ENCODE assay signal across 22 mouse cellular contexts in genomic region chr7:67035661-67036060, GRCm38 (mm10).
DNase-seq lines count a peak whose midpoint lies in the region; ATAC-seq and TF ChIP-seq lines count a peak whose summit lies in the region.
"Had no signal": no experiment of that assay in that cellular context is flagged by ENCODE, and none has a peak within 500 bp of the region (broad histone marks: within the 10 kb centered on the region; RNA-seq: fewer than 3 reads in every experiment).

No protein-coding gene starts in this region.

- DNase-seq in heart, adult 2 months, result peak; percentile 2 to 16
- no peak for DNase-seq in heart, adult 8-10 months (ENCODE audit: low spot score)
- DNase-seq in liver, postnatal 0 days, result peak; percentile 7
- DNase-seq: adrenal gland, adult 2 months; adrenal gland, postnatal 10 days; adrenal gland, postnatal 25 days; cerebellum, adult 11 months; cerebellum, adult 18-20 months; cerebellum, adult 8-10 months; cerebellum, adult 9-11 months; cerebellum, postnatal 14 days; cerebellum, postnatal 36 days; embryo, embryonic 11 days had no signal

- H3K4me2 ChIP-seq in liver, postnatal 0 days (ENCODE audit: low read depth, low read length), result no peak overlapping the region
- no peak overlapping the region for H3K4me2 ChIP-seq in liver, embryonic 12.5 days
- no peak overlapping the region for H3K4me2 ChIP-seq in midbrain, embryonic 13.5 days (replicated peaks)
- H3K4me2 ChIP-seq: embryonic facial prominence, embryonic 13.5 days; embryonic facial prominence, embryonic 15.5 days; forebrain, embryonic 12.5 days had no signal

- H3K4me1 ChIP-seq in heart, adult 2 months (ENCODE audit: control insufficient read depth, insufficient read depth, low read length), result peaks cover 20% of the 10 kb centered on the region
- no peaks in the 10 kb centered on the region for H3K4me1 ChIP-seq in liver, postnatal 0 days (ENCODE audit: insufficient read depth)
- H3K4me1 ChIP-seq in liver, embryonic 12.5 days, result peaks cover 5% of the 10 kb centered on the region; the same call in 1 of the 2 replicates
- H3K4me1 ChIP-seq in midbrain, embryonic 13.5 days (replicated peaks), result 0 out of 2 replicates have a peak, but pooled peaks cover 3% of the 10 kb centered on the region
- H3K4me1 ChIP-seq: embryonic facial prominence, embryonic 15.5 days; forebrain, embryonic 12.5 days had no signal

- WGBS in heart, adult 2 months, result 89% methylated on average over 5 of the region's 5 CpGs
- WGBS in liver, postnatal 0 days (ENCODE audit: insufficient replicate concordance), result 75% methylated on average over 5 of the region's 5 CpGs
- WGBS in liver, embryonic 12.5 days (ENCODE audit: insufficient replicate concordance), result 81% methylated on average over 5 of the region's 5 CpGs
- WGBS in midbrain, embryonic 13.5 days, result 98% methylated on average over 5 of the region's 5 CpGs

- intact Hi-C loops in heart, adult 2 months (cut with DNase I), result no loop called here

- no peak overlapping the region for H3K27ac ChIP-seq in heart, adult 2 months
- H3K27ac ChIP-seq in liver, postnatal 0 days (ENCODE audit: low read depth), result no peak overlapping the region
- H3K27ac ChIP-seq in liver, embryonic 12.5 days, result no peak overlapping the region
- no peak overlapping the region for H3K27ac ChIP-seq in midbrain, embryonic 13.5 days
- H3K27ac ChIP-seq: embryonic facial prominence, embryonic 13.5 days; embryonic facial prominence, embryonic 15.5 days; forebrain, embryonic 10.5 days; forebrain, embryonic 12.5 days had no signal

- no peak overlapping the region for H3K4me3 ChIP-seq in heart, adult 2 months
- H3K4me3 ChIP-seq in liver, postnatal 0 days (ENCODE audit: low read depth, low read length), result no peak overlapping the region
- H3K4me3 ChIP-seq in liver, embryonic 12.5 days, result no peak overlapping the region
- no peak overlapping the region for H3K4me3 ChIP-seq in midbrain, embryonic 13.5 days (replicated peaks)
- H3K4me3 ChIP-seq: embryonic facial prominence, embryonic 13.5 days; embryonic facial prominence, embryonic 15.5 days; erythroblast, embryonic 14.5 days; forebrain, embryonic 10.5 days; forebrain, embryonic 12.5 days had no signal

- no peak overlapping the region for H3K9ac ChIP-seq in heart, adult 2 months (ENCODE audit: low read depth, low read length)
- H3K9ac ChIP-seq in liver, postnatal 0 days (replicated peaks), result no peak overlapping the region
- H3K9ac ChIP-seq in liver, embryonic 12.5 days, result no peak overlapping the region
- no peak overlapping the region for H3K9ac ChIP-seq in midbrain, embryonic 13.5 days (replicated peaks)
- H3K9ac ChIP-seq: embryonic facial prominence, embryonic 13.5 days; embryonic facial prominence, embryonic 15.5 days; forebrain, embryonic 12.5 days had no signal

- TF ChIP-seq CTCF in heart, adult 2 months (IDR thresholded peaks at IDR 0.05), result no peak
- no peak for TF ChIP-seq CTCF in liver, postnatal 0 days (IDR thresholded peaks at IDR 0.05; ENCODE audit: low read depth)

- H3K9me3 ChIP-seq in liver, postnatal 0 days (ENCODE audit: low read length), result no peaks in the 10 kb centered on the region
- H3K9me3 ChIP-seq in liver, embryonic 12.5 days (replicated peaks), result no peaks in the 10 kb centered on the region
- H3K9me3 ChIP-seq in midbrain, embryonic 13.5 days, result no peaks in the 10 kb centered on the region
- H3K9me3 ChIP-seq: embryonic facial prominence, embryonic 13.5 days; embryonic facial prominence, embryonic 15.5 days; forebrain, embryonic 10.5 days; forebrain, embryonic 12.5 days had no signal

- no peak for ATAC-seq in liver, postnatal 0 days
- no peak for ATAC-seq in liver, embryonic 12.5 days
- no peak for ATAC-seq in midbrain, embryonic 13.5 days
- ATAC-seq: forebrain, embryonic 14.5 days; forebrain, embryonic 16.5 days had no signal

- no peak for TF ChIP-seq POLR2A in heart, adult 2 months (IDR thresholded peaks at IDR 0.05; ENCODE audit: insufficient read depth, low read depth, low read length)

- no peak for TF ChIP-seq EP300 in heart, adult 2 months (IDR thresholded peaks at IDR 0.05; ENCODE audit: insufficient read depth, low read depth, low read length)
- TF ChIP-seq EP300 in liver, postnatal 0 days (IDR thresholded peaks at IDR 0.05; ENCODE audit: low read depth), result no peak

- H3K36me3 ChIP-seq in heart, adult 2 months (ENCODE audit: control insufficient read depth, insufficient read depth, low read length), result no peaks in the 10 kb centered on the region; the same call in none of the 2 replicates
- no peaks in the 10 kb centered on the region for H3K36me3 ChIP-seq in liver, postnatal 0 days (replicated peaks; ENCODE audit: insufficient read depth, low read length)
- H3K36me3 ChIP-seq in liver, embryonic 12.5 days, result no peaks in the 10 kb centered on the region
- no peaks in the 10 kb centered on the region for H3K36me3 ChIP-seq in midbrain, embryonic 13.5 days
- H3K36me3 ChIP-seq: forebrain, embryonic 10.5 days; forebrain, embryonic 12.5 days had no signal

- no peaks in the 10 kb centered on the region for H3K79me2 ChIP-seq in heart, adult 2 months (replicated peaks; ENCODE audit: control insufficient read depth, insufficient read depth, low read length)

- no peaks in the 10 kb centered on the region for H3K27me3 ChIP-seq in heart, adult 2 months (ENCODE audit: control insufficient read depth, insufficient read depth, low read length)
- H3K27me3 ChIP-seq in liver, postnatal 0 days (ENCODE audit: insufficient read depth, low read length), result no peaks in the 10 kb centered on the region
- H3K27me3 ChIP-seq in liver, embryonic 12.5 days (replicated peaks), result no peaks in the 10 kb centered on the region
- no peaks in the 10 kb centered on the region for H3K27me3 ChIP-seq in midbrain, embryonic 13.5 days
- H3K27me3 ChIP-seq: embryonic facial prominence, embryonic 13.5 days; embryonic facial prominence, embryonic 15.5 days; forebrain, embryonic 12.5 days had no signal
